Mouse (Mus musculus) heart, embryonic 11.5 days (tissue): Measurements from ENCODE around the gene Rcsd1. TPM values are rescaled to one million over a fixed set of nuclear protein-coding genes. Genes with fewer than 3 reads are reported as not detected.

Experiments used
- ATAC-seq: fragments of 200-750 bp; cut with Nextera tagmentation; replicated peaks from 2 replicates; pipeline ENCODE4 v1.8.0; 2017; ENCODE audit warnings: moderate library complexity; ENCODE audit not compliant: insufficient number of reproducible peaks, low FRiP score, low TSS enrichment
- H3K27ac ChIP-seq: fragments of 300-500 bp; sonication (generic); 2 replicates; pipeline ENCODE4 v1.5.1; 2014; ENCODE audit warnings: mild to moderate bottlenecking, low read depth, low read length
- H3K27me3 ChIP-seq: fragments of 300-500 bp; sonication (generic); 2 replicates; pipeline ENCODE4 v1.6.1; 2014; ENCODE audit warnings: mild to moderate bottlenecking, low read length, mixed read lengths; ENCODE audit not compliant: control insufficient read depth, insufficient read depth
- H3K36me3 ChIP-seq: fragments of 300-500 bp; sonication (generic); 2 replicates; pipeline ENCODE4 v1.6.1; 2014; ENCODE audit warnings: mild to moderate bottlenecking, low read length, moderate library complexity, mixed read lengths; ENCODE audit not compliant: control insufficient read depth, insufficient read depth
- H3K4me1 ChIP-seq: fragments of 300-500 bp; sonication (generic); 2 replicates; pipeline ENCODE4 v1.6.1; 2014; ENCODE audit warnings: low read length; ENCODE audit not compliant: control insufficient read depth, insufficient read depth
- H3K4me2 ChIP-seq: fragments of 300-500 bp; sonication (generic); 2 replicates; pipeline ENCODE4 v1.6.1; 2014; ENCODE audit warnings: mild to moderate bottlenecking, moderate library complexity
- H3K4me3 ChIP-seq: fragments of 300-500 bp; sonication (generic); 2 replicates; pipeline ENCODE4 v1.5.1; 2014; ENCODE audit warnings: low read depth, low read length
- H3K9ac ChIP-seq: fragments of 300-500 bp; sonication (generic); 2 replicates; pipeline ENCODE4 v1.6.1; 2014; ENCODE audit warnings: mild to moderate bottlenecking, low read depth, low read length, moderate library complexity
- H3K9me3 ChIP-seq: fragments of 300-500 bp; sonication (generic); replicated peaks from 2 replicates; pipeline ENCODE4 v1.6.1; 2016; ENCODE audit warnings: low read length; ENCODE audit not compliant: control insufficient read depth
- WGBS: fragments of 180-500 bp; shearing (Covaris S2); extraction: QIAGEN DNeasy Blood & Tissue Kit; methylation state at CpG from one replicate; pipeline ENCODE4 v1.1.7; 2014; ENCODE audit not compliant: insufficient replicate concordance; 5-methylcytosine and 5-hydroxymethylcytosine counted together
- polyA plus RNA-seq: library from polyadenylated mRNA; unstranded; fragments of >200 nt; fragmentation: Nextera tagmentation; extraction: Ambion mirVana; gene quantifications from 2 replicates; pipeline ENCODE4 v1.2.1, GENCODE M21; 2014

The Rcsd1 gene
- polyA plus RNA-seq, 1 experiment from 2014 or later, result 85.4 TPM

- 0 out of 2 replicates have a peak overlapping the region, but pooled peaks have one; percentile 6 for H3K27ac ChIP-seq
- H3K9me3 ChIP-seq, result no peaks in the 10 kb centered on the region
- no peak overlapping the region for H3K4me3 ChIP-seq
- peaks cover 23% of the 10 kb centered on the region for H3K36me3 ChIP-seq
- ATAC-seq, result no peak
- no peaks in the 10 kb centered on the region for H3K27me3 ChIP-seq
- WGBS, result 70% methylated on average over 6 of the region's 6 CpGs
- H3K4me1 ChIP-seq, result peaks cover 9% of the 10 kb centered on the region; the same call in 1 of the 2 replicates
- H3K4me2 ChIP-seq, result no peak overlapping the region
- no peak overlapping the region for H3K9ac ChIP-seq
Measured at GRCm38 (mm10) chr1:165655022-165655421, 54.5 kb downstream of the Rcsd1 start.

- Histone ChIP-seq H3K27ac (no peak overlapping the region; the same call in 1 of the 2 replicates), H3K4me2 (no peak overlapping the region), H3K9me3 (no peaks in the 10 kb centered on the region), H3K36me3 (peaks cover 35% of the 10 kb centered on the region), H3K27me3 (no peaks in the 10 kb centered on the region), H3K9ac (no peak overlapping the region), H3K4me1 (peaks cover 9% of the 10 kb centered on the region; the same call in 1 of the 2 replicates), H3K4me3 (no peak overlapping the region)
- WGBS, result 80% methylated on average over 14 of the region's 14 CpGs
- ATAC-seq, result peak; percentile 36; the same call in 1 of the 2 replicates
Measured at GRCm38 (mm10) chr1:165653126-165653885, 56.3 kb downstream of the Rcsd1 start.

GRCm38 (mm10) chr1:165652507-165652906, 57.0 kb downstream of the Rcsd1 start:
- 0 out of 2 replicates have a peak overlapping the region, but pooled peaks have one; percentile 29 for H3K27ac ChIP-seq
- H3K4me2 ChIP-seq, result no peak overlapping the region
- H3K4me1 ChIP-seq, result peaks cover 9% of the 10 kb centered on the region; the same call in 1 of the 2 replicates
- no peaks in the 10 kb centered on the region for H3K27me3 ChIP-seq
- no peaks in the 10 kb centered on the region for H3K9me3 ChIP-seq
- peaks cover 27% of the 10 kb centered on the region for H3K36me3 ChIP-seq
- H3K9ac ChIP-seq, result no peak overlapping the region
- H3K4me3 ChIP-seq, result no peak overlapping the region
- 66% methylated on average over 2 of the region's 2 CpGs for WGBS
- no peak for ATAC-seq

GRCm38 (mm10) chr1:165651158-165651557, 58.4 kb downstream of the Rcsd1 start:
- H3K4me2 ChIP-seq, result no peak overlapping the region
- H3K9ac ChIP-seq, result no peak overlapping the region
- H3K4me3 ChIP-seq, result no peak overlapping the region
- no peaks in the 10 kb centered on the region for H3K27me3 ChIP-seq
- no peak for ATAC-seq
- H3K27ac ChIP-seq, result 0 out of 2 replicates have a peak overlapping the region, but pooled peaks have one; percentile 12
- no peaks in the 10 kb centered on the region for H3K9me3 ChIP-seq
- peaks cover 23% of the 10 kb centered on the region for H3K36me3 ChIP-seq
- 60% methylated on average over 5 of the region's 5 CpGs for WGBS
- peaks cover 9% of the 10 kb centered on the region; the same call in 1 of the 2 replicates for H3K4me1 ChIP-seq

GRCm38 (mm10) chr1:165645102-165645501, 64.5 kb downstream of the Rcsd1 start:
- Histone ChIP-seq H3K4me2 (no peak overlapping the region), H3K9me3 (no peaks in the 10 kb centered on the region), H3K9ac (no peak overlapping the region), H3K27ac (no peak overlapping the region), H3K4me1 (0 out of 2 replicates have a peak, but pooled peaks cover 3% of the 10 kb centered on the region), H3K4me3 (no peak overlapping the region), H3K36me3 (peaks cover 12% of the 10 kb centered on the region), H3K27me3 (no peaks in the 10 kb centered on the region)
- no peak for ATAC-seq
- WGBS, result 63% methylated on average over 4 of the region's 4 CpGs

GRCm38 (mm10) chr1:165643735-165644134, 65.8 kb downstream of the Rcsd1 start:
- no peaks in the 10 kb centered on the region for H3K9me3 ChIP-seq
- H3K4me3 ChIP-seq, result no peak overlapping the region
- no peaks in the 10 kb centered on the region for H3K27me3 ChIP-seq
- peaks cover 5% of the 10 kb centered on the region; the same call in 1 of the 2 replicates for H3K4me1 ChIP-seq
- H3K36me3 ChIP-seq, result peaks cover 2% of the 10 kb centered on the region; the same call in 1 of the 2 replicates
- no peak overlapping the region for H3K27ac ChIP-seq
- no peak for ATAC-seq
- H3K4me2 ChIP-seq, result no peak overlapping the region
- no peak overlapping the region for H3K9ac ChIP-seq
- 76% methylated on average over 5 of the region's 5 CpGs for WGBS

- Histone ChIP-seq H3K9me3 (no peaks in the 10 kb centered on the region), H3K4me2 (peak overlapping the region; percentile 82), H3K4me3 (peak overlapping the region; percentile 82), H3K27me3 (no peaks in the 10 kb centered on the region), H3K4me1 (peaks cover 5% of the 10 kb centered on the region; the same call in 1 of the 2 replicates), H3K27ac (peak overlapping the region; percentile 92), H3K36me3 (no peaks in the 10 kb centered on the region), H3K9ac (peak overlapping the region; percentile 96)
- under 1% methylated on average over 16 of the region's 16 CpGs for WGBS
- peak; percentile 64 for ATAC-seq
Measured at GRCm38 (mm10) chr1:165642780-165643311, 66.7 kb downstream of the Rcsd1 start.

GRCm38 (mm10) chr1:165641786-165642771, 67.5 kb downstream of the Rcsd1 start:
- peak overlapping the region; percentile 82 for H3K4me2 ChIP-seq
- peaks cover 5% of the 10 kb centered on the region; the same call in 1 of the 2 replicates for H3K4me1 ChIP-seq
- under 1% methylated on average over 75 of the region's 75 CpGs for WGBS
- H3K4me3 ChIP-seq, result peak overlapping the region; percentile 82
- H3K27ac ChIP-seq, result peak overlapping the region; percentile 92
- H3K36me3 ChIP-seq, result no peaks in the 10 kb centered on the region
- no peaks in the 10 kb centered on the region for H3K9me3 ChIP-seq
- peak overlapping the region; percentile 96 for H3K9ac ChIP-seq
- no peaks in the 10 kb centered on the region for H3K27me3 ChIP-seq
- ATAC-seq, result peak; percentile 79
